Mouse (Mus musculus): Measurements from ENCODE around the gene Tead2.

DNA sequence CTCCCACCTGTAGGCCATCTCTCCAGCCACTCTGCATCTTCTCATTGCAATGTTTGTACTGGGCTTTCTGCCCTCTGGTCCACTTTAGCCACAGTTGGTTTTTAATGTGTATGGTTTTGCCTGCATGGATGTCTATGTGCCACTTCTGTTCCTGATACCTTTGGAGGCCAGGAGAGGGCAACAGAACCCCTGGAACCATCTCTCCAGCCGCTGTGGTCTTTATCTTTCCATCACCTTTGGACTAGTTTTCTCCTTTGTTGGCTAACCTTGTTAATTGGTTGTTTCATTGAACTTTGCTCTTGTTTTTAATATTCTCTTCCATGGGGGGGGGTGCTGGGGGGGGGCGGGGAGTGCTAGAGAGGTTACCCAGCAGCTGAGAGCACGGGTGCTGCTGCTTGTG, 48.8 kb downstream of the Tead2 start:
- TF ChIP-seq CTCF (IDR thresholded peaks at IDR 0.05; ENCODE audit: low read depth, low read length), result no peak
- no peak for TF ChIP-seq EP300 (IDR thresholded peaks at IDR 0.05; ENCODE audit: insufficient read depth, low read depth, low read length)
- TF ChIP-seq POLR2A (IDR thresholded peaks at IDR 0.05; ENCODE audit: insufficient read depth, low read length), result no peak
